Comparison of ENCODE assay signal across 9 mouse cellular contexts in the genomic region with DNA sequence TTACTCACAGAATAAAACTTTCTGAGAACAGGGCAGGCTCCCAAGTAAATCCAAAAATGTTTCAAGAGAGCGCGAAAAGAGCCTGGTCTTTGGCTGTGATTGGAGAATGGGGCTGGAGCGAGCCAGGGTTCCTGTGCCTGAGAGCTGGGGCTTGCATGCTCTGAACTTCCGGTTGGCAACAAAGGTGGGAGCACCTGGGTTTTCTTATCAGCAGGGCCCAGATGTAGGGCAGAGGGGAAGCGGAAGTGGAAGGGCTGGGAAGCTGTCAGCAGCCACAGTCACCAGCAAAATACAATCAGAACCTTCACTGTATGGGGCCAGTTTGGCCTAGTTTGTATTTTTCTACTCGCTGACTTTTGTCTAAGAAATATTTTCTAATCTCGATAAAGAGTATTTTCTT.
DNase-seq lines count a peak whose midpoint lies in the region.
"Had no signal": no experiment of that assay in that cellular context is flagged by ENCODE, and none has a peak within 500 bp of the region (broad histone marks: within the 10 kb centered on the region; RNA-seq: fewer than 3 reads in every experiment).

No protein-coding gene starts in this region.

- no peaks in the 10 kb centered on the region for H3K36me3 ChIP-seq in forebrain, embryonic 10.5 days (replicated peaks)

- DNase-seq in gastrocnemius, adult 18-20 months (ENCODE audit: low spot score): peak; percentile 13
- no peak for DNase-seq in gastrocnemius, postnatal 4 days (ENCODE audit: low spot score in 2 of 2)
- peak; percentile 44 for DNase-seq in adrenal gland, adult 2 months
- DNase-seq in heart, postnatal 14 days: peak; percentile 46 to 57
- DNase-seq in lung, postnatal 4 days: peak; percentile 26 to 53
- no peak for DNase-seq in forebrain, embryonic 10.5 days (ENCODE audit: extremely low spot score, low spot score)
- DNase-seq in right cerebral cortex, postnatal 4 days: no peak
- no peak for DNase-seq in layer of hippocampus, adult 8-10 months (ENCODE audit: low spot score in 2 of 2)
- DNase-seq: cerebellum, adult 8-10 months had no signal

- WGBS in forebrain, embryonic 10.5 days: 79% methylated on average over 7 of the region's 7 CpGs

- H3K27me3 ChIP-seq in forebrain, embryonic 10.5 days (ENCODE audit: poor library complexity, severe bottlenecking): no peaks in the 10 kb centered on the region

- H3K9me3 ChIP-seq in forebrain, embryonic 10.5 days: no peaks in the 10 kb centered on the region

- intact Hi-C loops in heart, postnatal 14 days (cut with DNase I): loop anchor here (2.0 kb wide), 1 partner anchor 49 kb away; no protein-coding TSS in a partner anchor

- no peak overlapping the region for H3K27ac ChIP-seq in forebrain, embryonic 10.5 days

- H3K4me3 ChIP-seq in forebrain, embryonic 10.5 days: no peak overlapping the region

- H3K4me1 ChIP-seq in forebrain, embryonic 10.5 days: 0 out of 2 replicates have a peak, but pooled peaks cover 4% of the 10 kb centered on the region

Comparison
In these comparisons a context has a peak if more than half of its experiments do, and no peak if none do; other contexts are left out.
1. DNase-seq: peak in gastrocnemius, adult 18-20 months (single experiment), adrenal gland, adult 2 months (single experiment), heart, postnatal 14 days (2 of 2) and lung, postnatal 4 days (2 of 2); none in gastrocnemius, postnatal 4 days (0 of 2), forebrain, embryonic 10.5 days (single experiment), right cerebral cortex, postnatal 4 days (single experiment) and layer of hippocampus, adult 8-10 months (0 of 2).